Mouse (Mus musculus): ENCODE results near the gene Emid1. TPM values are rescaled to one million over a fixed set of nuclear protein-coding genes. Genes with fewer than 3 reads are reported as not detected.

The Emid1 gene
- polyA plus RNA-seq, 1 experiment from 2014 or later: 247 TPM

- no peaks in the 10 kb centered on the region for H3K27me3 ChIP-seq (ENCODE audit: insufficient read depth, low read length)
- ATAC-seq (ENCODE audit: low FRiP score, low TSS enrichment): no peak
- no peaks in the 10 kb centered on the region for H3K36me3 ChIP-seq (ENCODE audit: insufficient read depth, low read length)
- no peaks in the 10 kb centered on the region for H3K9me3 ChIP-seq (ENCODE audit: low read length)
- no peak overlapping the region for H3K4me2 ChIP-seq (replicated peaks; ENCODE audit: low read depth, low read length)
- no peak overlapping the region for H3K27ac ChIP-seq (ENCODE audit: low read length)
- peaks cover 9% of the 10 kb centered on the region for H3K4me1 ChIP-seq (ENCODE audit: insufficient read depth, low read length)
- H3K4me3 ChIP-seq (ENCODE audit: low read length): no peak overlapping the region
- WGBS: 89% methylated on average over 9 of the region's 9 CpGs
- H3K9ac ChIP-seq (replicated peaks; ENCODE audit: low read length): no peak overlapping the region
Observed at GRCm38 (mm10) chr11:5184832-5185231, 32.8 kb upstream of the Emid1 start.

GRCm38 (mm10) chr11:5184250-5184649, 32.2 kb upstream of the Emid1 start:
- H3K9me3 ChIP-seq (ENCODE audit: low read length): no peaks in the 10 kb centered on the region
- peak overlapping the region; percentile 54; the same call in 1 of the 2 replicates for H3K27ac ChIP-seq (ENCODE audit: low read length)
- no peaks in the 10 kb centered on the region for H3K27me3 ChIP-seq (ENCODE audit: insufficient read depth, low read length)
- H3K9ac ChIP-seq (replicated peaks; ENCODE audit: low read length): no peak overlapping the region
- WGBS: 28% methylated on average over 8 of the region's 9 CpGs
- H3K4me3 ChIP-seq (ENCODE audit: low read length): no peak overlapping the region
- H3K36me3 ChIP-seq (ENCODE audit: insufficient read depth, low read length): no peaks in the 10 kb centered on the region
- peak; percentile 72 for ATAC-seq (ENCODE audit: low FRiP score, low TSS enrichment)
- peaks cover 9% of the 10 kb centered on the region for H3K4me1 ChIP-seq (ENCODE audit: insufficient read depth, low read length)
- H3K4me2 ChIP-seq (replicated peaks; ENCODE audit: low read depth, low read length): no peak overlapping the region

DNA sequence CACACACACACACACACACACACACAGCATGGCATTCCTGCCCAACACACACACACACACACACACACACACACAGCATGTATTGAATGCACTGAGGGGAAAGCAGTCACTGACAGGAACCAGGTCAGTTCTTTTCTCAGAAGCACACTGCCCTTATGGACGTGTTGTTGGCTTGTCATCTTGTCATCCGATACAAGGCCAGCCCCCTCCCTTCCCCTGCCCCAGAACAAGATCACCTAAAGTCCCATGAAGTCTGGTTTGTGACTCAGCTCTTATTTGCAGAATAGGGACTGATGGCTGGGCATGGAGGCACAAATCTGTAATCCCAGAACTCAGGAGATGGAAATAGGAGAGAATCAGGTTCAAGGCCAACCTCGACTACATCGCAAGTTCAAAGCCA, 30.8 kb upstream of the Emid1 start:
- Histone ChIP-seq H3K4me2 (replicated peaks; ENCODE audit: low read depth, low read length) (no peak overlapping the region), H3K9ac (replicated peaks; ENCODE audit: low read length) (no peak overlapping the region), H3K36me3 (ENCODE audit: insufficient read depth, low read length) (no peaks in the 10 kb centered on the region), H3K27me3 (ENCODE audit: insufficient read depth, low read length) (no peaks in the 10 kb centered on the region), H3K27ac (ENCODE audit: low read length) (no peak overlapping the region), H3K4me1 (ENCODE audit: insufficient read depth, low read length) (peaks cover 9% of the 10 kb centered on the region), H3K4me3 (ENCODE audit: low read length) (no peak overlapping the region), H3K9me3 (ENCODE audit: low read length) (no peaks in the 10 kb centered on the region)
- no peak for ATAC-seq (ENCODE audit: low FRiP score, low TSS enrichment)
- 68% methylated on average over 4 of the region's 4 CpGs for WGBS

DNA sequence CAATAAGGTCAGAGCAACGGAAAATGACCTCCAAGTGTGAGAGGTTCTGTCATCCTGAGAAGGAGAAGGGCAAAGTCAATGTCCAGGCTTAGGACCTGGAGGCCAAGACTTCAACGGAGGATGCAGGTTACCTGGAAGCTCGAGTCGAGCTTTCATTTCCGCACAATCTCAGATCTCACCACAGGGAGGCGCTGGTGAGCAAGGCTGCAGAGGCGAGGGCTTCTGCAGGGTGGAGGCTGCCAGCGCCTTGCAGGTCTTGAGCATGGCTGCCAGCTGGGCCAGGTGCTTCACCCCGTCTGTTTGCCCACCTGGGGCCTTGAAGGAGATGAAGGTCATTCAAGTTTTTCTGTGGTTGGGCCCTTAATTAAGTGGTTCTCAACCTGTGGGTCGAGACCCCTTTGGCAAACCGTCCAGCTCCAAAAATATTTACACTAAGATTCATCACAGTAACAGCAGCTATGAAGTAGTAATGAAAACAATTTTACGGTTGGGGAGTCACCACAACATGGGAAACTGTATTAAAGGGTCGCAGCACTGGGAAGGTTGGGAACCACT, 29.9 kb upstream of the Emid1 start:
- ATAC-seq (ENCODE audit: low FRiP score, low TSS enrichment): peak; percentile 43; the same call in 1 of the 2 replicates
- Histone ChIP-seq H3K9me3 (ENCODE audit: low read length) (no peaks in the 10 kb centered on the region), H3K27me3 (ENCODE audit: insufficient read depth, low read length) (no peaks in the 10 kb centered on the region), H3K27ac (ENCODE audit: low read length) (peak overlapping the region; percentile 41), H3K4me2 (replicated peaks; ENCODE audit: low read depth, low read length) (no peak overlapping the region), H3K9ac (replicated peaks; ENCODE audit: low read length) (no peak overlapping the region), H3K4me3 (ENCODE audit: low read length) (no peak overlapping the region), H3K4me1 (ENCODE audit: insufficient read depth, low read length) (peaks cover 9% of the 10 kb centered on the region), H3K36me3 (ENCODE audit: insufficient read depth, low read length) (no peaks in the 10 kb centered on the region)
- WGBS: 14% methylated on average over 13 of the region's 13 CpGs

DNA sequence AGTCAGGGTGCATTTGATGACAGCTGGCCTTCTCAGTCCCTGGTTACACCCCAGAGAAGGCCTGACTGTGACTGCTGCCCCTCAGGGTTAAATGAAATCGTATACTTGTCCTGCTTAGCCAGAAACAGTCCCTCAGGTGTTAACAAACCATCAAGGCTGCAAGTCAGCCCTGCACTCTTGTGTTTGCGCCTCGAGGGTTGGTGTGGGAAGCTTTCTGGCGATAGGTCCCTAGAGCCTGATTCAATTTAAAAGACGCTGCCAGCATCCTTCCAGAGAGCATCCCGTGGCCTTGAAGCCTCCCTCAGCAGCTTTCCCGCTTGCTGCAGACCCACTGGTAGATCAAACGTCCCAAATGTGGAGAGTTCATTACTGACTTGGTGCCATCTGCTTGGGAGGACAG, 27.3 kb upstream of the Emid1 start:
- Histone ChIP-seq H3K36me3 (ENCODE audit: insufficient read depth, low read length) (no peaks in the 10 kb centered on the region), H3K27ac (ENCODE audit: low read length) (no peak overlapping the region), H3K4me2 (replicated peaks; ENCODE audit: low read depth, low read length) (no peak overlapping the region), H3K9ac (replicated peaks; ENCODE audit: low read length) (no peak overlapping the region), H3K4me3 (ENCODE audit: low read length) (no peak overlapping the region), H3K9me3 (ENCODE audit: low read length) (no peaks in the 10 kb centered on the region), H3K27me3 (ENCODE audit: insufficient read depth, low read length) (no peaks in the 10 kb centered on the region), H3K4me1 (ENCODE audit: insufficient read depth, low read length) (peaks cover 9% of the 10 kb centered on the region)
- 42% methylated on average over 8 of the region's 8 CpGs for WGBS
- ATAC-seq (ENCODE audit: low FRiP score, low TSS enrichment): no peak

DNA sequence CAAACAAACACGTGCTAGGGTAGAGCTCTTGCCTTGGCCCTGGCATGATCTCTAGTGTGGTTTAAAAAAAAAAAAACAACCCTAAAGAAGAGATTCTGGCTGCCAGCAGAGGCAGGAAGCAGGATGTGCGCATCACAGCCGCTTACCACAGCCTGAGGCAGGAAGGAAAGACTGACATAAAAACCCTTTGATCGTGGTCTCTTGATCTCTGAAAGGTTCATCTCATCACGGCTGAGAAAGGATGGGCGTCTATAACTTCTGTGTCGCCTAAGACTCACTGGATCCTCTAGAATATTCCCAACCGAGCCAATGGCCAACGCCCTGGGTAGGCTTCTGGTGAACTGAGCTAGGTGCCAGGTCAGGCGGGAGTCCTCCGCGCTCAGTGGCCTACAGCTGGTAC, 25.1 kb upstream of the Emid1 start:
- Histone ChIP-seq H3K36me3 (ENCODE audit: insufficient read depth, low read length) (no peaks in the 10 kb centered on the region), H3K9ac (replicated peaks; ENCODE audit: low read length) (no peak overlapping the region), H3K9me3 (ENCODE audit: low read length) (no peaks in the 10 kb centered on the region), H3K27ac (ENCODE audit: low read length) (no peak overlapping the region), H3K4me3 (ENCODE audit: low read length) (no peak overlapping the region), H3K4me2 (replicated peaks; ENCODE audit: low read depth, low read length) (no peak overlapping the region), H3K4me1 (ENCODE audit: insufficient read depth, low read length) (peaks cover 9% of the 10 kb centered on the region), H3K27me3 (ENCODE audit: insufficient read depth, low read length) (no peaks in the 10 kb centered on the region)
- 62% methylated on average over 12 of the region's 12 CpGs for WGBS
- ATAC-seq (ENCODE audit: low FRiP score, low TSS enrichment): no peak

GRCm38 (mm10) chr11:5176685-5177084, 24.6 kb upstream of the Emid1 start:
- Histone ChIP-seq H3K9me3 (ENCODE audit: low read length) (no peaks in the 10 kb centered on the region), H3K27ac (ENCODE audit: low read length) (no peak overlapping the region), H3K4me2 (replicated peaks; ENCODE audit: low read depth, low read length) (no peak overlapping the region), H3K36me3 (ENCODE audit: insufficient read depth, low read length) (no peaks in the 10 kb centered on the region), H3K27me3 (ENCODE audit: insufficient read depth, low read length) (no peaks in the 10 kb centered on the region), H3K9ac (replicated peaks; ENCODE audit: low read length) (no peak overlapping the region), H3K4me3 (ENCODE audit: low read length) (no peak overlapping the region), H3K4me1 (ENCODE audit: insufficient read depth, low read length) (peaks cover 7% of the 10 kb centered on the region)
- 71% methylated on average over 8 of the region's 8 CpGs for WGBS
- ATAC-seq (ENCODE audit: low FRiP score, low TSS enrichment): no peak

- H3K27ac ChIP-seq (ENCODE audit: low read length): no peak overlapping the region
- no peaks in the 10 kb centered on the region for H3K9me3 ChIP-seq (ENCODE audit: low read length)
- H3K4me3 ChIP-seq (ENCODE audit: low read length): no peak overlapping the region
- no peak for ATAC-seq (ENCODE audit: low FRiP score, low TSS enrichment)
- WGBS: 87% methylated on average over 2 of the region's 2 CpGs
- H3K27me3 ChIP-seq (ENCODE audit: insufficient read depth, low read length): no peaks in the 10 kb centered on the region
- no peak overlapping the region for H3K9ac ChIP-seq (replicated peaks; ENCODE audit: low read length)
- H3K4me2 ChIP-seq (replicated peaks; ENCODE audit: low read depth, low read length): no peak overlapping the region
- no peaks in the 10 kb centered on the region for H3K36me3 ChIP-seq (ENCODE audit: insufficient read depth, low read length)
- peaks cover 7% of the 10 kb centered on the region for H3K4me1 ChIP-seq (ENCODE audit: insufficient read depth, low read length)
Observed at GRCm38 (mm10) chr11:5175866-5176265, 23.8 kb upstream of the Emid1 start.

DNA sequence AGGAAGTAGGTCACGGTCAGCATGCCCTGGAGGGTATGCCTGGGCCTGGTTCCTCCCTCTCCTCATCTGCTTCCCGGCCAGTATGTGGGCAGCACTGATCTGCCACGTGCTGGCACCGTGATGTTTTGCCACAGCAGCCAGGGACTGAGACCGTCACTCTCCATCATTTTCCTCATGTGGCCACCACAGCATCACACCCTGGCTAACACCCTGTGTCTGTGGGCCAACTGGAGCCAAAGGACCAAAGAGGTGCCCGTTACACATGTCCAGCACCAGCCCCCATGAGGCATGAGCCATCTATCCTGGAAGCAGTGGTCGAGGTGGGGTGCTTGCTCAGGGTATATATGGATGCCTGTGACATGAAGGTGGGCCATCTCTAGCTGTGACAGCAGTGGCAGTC, 23.1 kb upstream of the Emid1 start:
- no peaks in the 10 kb centered on the region for H3K27me3 ChIP-seq (ENCODE audit: insufficient read depth, low read length)
- no peak for ATAC-seq (ENCODE audit: low FRiP score, low TSS enrichment)

GRCm38 (mm10) chr11:5172861-5173260, 20.8 kb upstream of the Emid1 start:
- Histone ChIP-seq H3K27ac (ENCODE audit: low read length) (no peak overlapping the region), H3K9ac (replicated peaks; ENCODE audit: low read length) (0 out of 2 replicates have a peak overlapping the region, but pooled peaks have one; percentile 8), H3K36me3 (ENCODE audit: insufficient read depth, low read length) (no peaks in the 10 kb centered on the region), H3K27me3 (ENCODE audit: insufficient read depth, low read length) (no peaks in the 10 kb centered on the region), H3K4me3 (ENCODE audit: low read length) (no peak overlapping the region), H3K4me2 (replicated peaks; ENCODE audit: low read depth, low read length) (no peak overlapping the region), H3K4me1 (ENCODE audit: insufficient read depth, low read length) (peaks cover 7% of the 10 kb centered on the region), H3K9me3 (ENCODE audit: low read length) (no peaks in the 10 kb centered on the region)
- peak; percentile 53; the same call in 1 of the 2 replicates for ATAC-seq (ENCODE audit: low FRiP score, low TSS enrichment)
- WGBS: 38% methylated on average over 3 of the region's 3 CpGs

More for the DNA sequence above, 23.1 kb upstream of the Emid1 start:
- Histone ChIP-seq H3K9me3 (ENCODE audit: low read length) (no peaks in the 10 kb centered on the region), H3K27ac (ENCODE audit: low read length) (no peak overlapping the region), H3K9ac (replicated peaks; ENCODE audit: low read length) (no peak overlapping the region), H3K4me2 (replicated peaks; ENCODE audit: low read depth, low read length) (no peak overlapping the region), H3K4me1 (ENCODE audit: insufficient read depth, low read length) (peaks cover 7% of the 10 kb centered on the region), H3K36me3 (ENCODE audit: insufficient read depth, low read length) (no peaks in the 10 kb centered on the region), H3K4me3 (ENCODE audit: low read length) (no peak overlapping the region)
- 87% methylated on average over 7 of the region's 7 CpGs for WGBS
